Mouse (Mus musculus): Measurements from ENCODE around the gene Fbxw7.

DNA sequence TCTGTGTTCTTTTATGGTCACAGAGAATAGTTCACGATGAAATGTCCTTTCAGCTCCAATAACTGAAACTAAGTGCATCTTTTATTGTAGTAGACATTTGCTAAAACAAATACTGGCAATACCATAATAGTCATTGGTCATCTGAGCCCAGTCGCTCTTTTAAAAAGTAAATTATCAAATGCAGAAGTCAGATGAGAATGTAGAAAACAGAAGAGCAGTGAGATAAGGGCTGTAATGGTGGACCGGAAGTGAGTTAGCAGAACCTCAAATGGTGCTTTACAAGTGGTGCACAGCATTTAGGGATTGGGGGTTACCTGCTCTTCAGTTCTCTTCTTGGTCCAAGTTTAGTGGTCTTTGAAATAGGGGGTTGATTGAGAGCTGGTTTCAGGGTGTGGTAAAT lies 129.9 kb downstream of the Fbxw7 start:
- no peak for TF ChIP-seq CTCF (conservative IDR thresholded peaks at IDR 0.05 in 1 of 2, IDR thresholded peaks at IDR 0.05 in 1 of 2; ENCODE audit: low read depth in 2 of 2, low read length in 2 of 2)
- no peak for TF ChIP-seq POLR2A (IDR thresholded peaks at IDR 0.05; ENCODE audit: low read depth, low read length)
- TF ChIP-seq CHD2 (IDR thresholded peaks at IDR 0.05; ENCODE audit: low read length), result no peak
- TF ChIP-seq SMC3 (IDR thresholded peaks at IDR 0.05; ENCODE audit: low read depth, low read length), result no peak
- no peak for TF ChIP-seq EP300 (IDR thresholded peaks at IDR 0.05; ENCODE audit: low read length)
- TF ChIP-seq MAFK (IDR thresholded peaks at IDR 0.05; ENCODE audit: insufficient replicate concordance, low read length), result no peak
- no peak for TF ChIP-seq ZNF384 (IDR thresholded peaks at IDR 0.05; ENCODE audit: low read depth, low read length)
- TF ChIP-seq NRF1 (IDR thresholded peaks at IDR 0.05; ENCODE audit: low read depth, low read length), result no peak
- no peak for TF ChIP-seq SIN3A (IDR thresholded peaks at IDR 0.05; ENCODE audit: low read length)
- TF ChIP-seq RAD21 (IDR thresholded peaks at IDR 0.05; ENCODE audit: low read depth, low read length), result no peak
- TF ChIP-seq USF2 (conservative IDR thresholded peaks at IDR 0.05; ENCODE audit: low read depth, low read length), result no peak
- TF ChIP-seq ZMIZ1 (IDR thresholded peaks at IDR 0.05; ENCODE audit: low read depth, low read length), result no peak
- TF ChIP-seq KAT2A (IDR thresholded peaks at IDR 0.05; ENCODE audit: insufficient replicate concordance, low read length), result no peak
- TF ChIP-seq TBP (conservative IDR thresholded peaks at IDR 0.05; ENCODE audit: low read depth, low read length), result no peak

Data from CH12.LX (cell line).